Mouse (Mus musculus) megakaryocyte, adult 5-6 weeks (primary cell): ENCODE data around the gene Oasl1. TPM values are rescaled to one million over a fixed set of nuclear protein-coding genes. Genes with fewer than 3 reads are reported as not detected.
A peak's percentile ranks its signal among the peaks of the same experiment; 100 is the strongest.
"Not testable (repeated sequence)": the region's sequence is repeated elsewhere in the genome, so short reads cannot be mapped to it uniquely, and the experiment has no call there.

Experiments
- ATAC-seq: 2 replicates; pipeline ENCODE4 v1.8.0; 2016; ENCODE audit warnings: mild to moderate bottlenecking, inconsistent platforms; ENCODE audit not compliant: poor library complexity, severe bottlenecking
- total RNA-seq, 2 experiments: library from RNA; stranded (forward) in 1 of 2; stranded (reverse) in 1 of 2; fragments of 153-499, 151-499 nt in 1 of 2; fragments of 221-1000, 200-1000 nt in 1 of 2; gene quantifications; 2 replicates each; pipeline versions ENCODE4 v1.2.3 to v1.2.4; 2015 to 2017

Gene Oasl1
- total RNA-seq (2015) (4.3 and 9.3 TPM in 2 replicates), total RNA-seq (2017) (1.3 and 2.4 TPM in 2 replicates)

GRCm38 (mm10) chr5:114922998-114923473 is at the start of gene Oasl1:
Gene Oasl1 (plus strand): TSS chr5:114923240.
- ATAC-seq = peak; percentile 45

DNA sequence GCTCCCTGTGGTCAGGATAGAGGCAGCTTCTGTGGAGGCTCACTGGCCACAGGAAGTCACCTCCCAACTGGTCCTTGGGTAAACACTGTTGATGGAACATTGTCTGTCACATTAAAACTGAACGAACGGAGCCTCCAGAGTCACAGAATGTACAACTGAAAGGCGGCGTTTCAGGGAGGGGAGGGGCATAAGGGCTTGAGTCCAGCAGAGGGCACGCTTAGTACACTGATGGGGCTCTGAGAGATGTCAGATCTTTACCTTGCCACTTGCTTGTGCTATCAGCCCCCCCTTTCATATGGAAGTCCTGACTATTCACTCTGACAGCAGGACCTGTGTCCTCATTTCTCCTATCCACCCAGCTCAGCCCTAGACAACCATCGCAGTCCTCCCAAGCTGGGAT is 47.2 kb upstream of the Oasl1 start:
- peak; percentile 75 for ATAC-seq

GRCm38 (mm10) chr5:114876331-114876730 is 46.7 kb upstream of the Oasl1 start:
- ATAC-seq = no peak

- ATAC-seq = no peak
Observed at GRCm38 (mm10) chr5:114877487-114877886, 45.6 kb upstream of the Oasl1 start.

DNA sequence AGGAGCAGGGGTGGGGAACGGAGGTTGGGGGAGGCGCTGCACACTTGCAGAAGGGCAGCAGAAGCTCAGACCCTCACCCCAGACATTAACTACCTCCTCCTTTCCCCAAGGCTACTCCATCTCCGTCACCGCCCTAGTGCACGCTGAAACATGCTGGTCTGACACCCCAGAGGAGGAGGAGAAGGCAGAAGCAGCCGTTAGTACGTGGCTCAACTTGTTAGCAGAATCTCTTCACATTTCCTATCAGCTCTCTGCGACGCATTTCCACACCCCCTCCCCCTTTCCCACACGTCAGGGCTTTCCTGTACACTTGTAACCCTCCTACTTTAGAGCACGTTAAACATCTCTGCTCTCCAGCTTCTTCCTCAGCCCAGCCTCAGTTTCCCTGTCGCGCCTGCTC is 43.6 kb upstream of the Oasl1 start:
- no peak for ATAC-seq

- peak; percentile 53 for ATAC-seq
Observed at GRCm38 (mm10) chr5:114882319-114882718, 40.7 kb upstream of the Oasl1 start.

GRCm38 (mm10) chr5:114883022-114883421 is 40.0 kb upstream of the Oasl1 start:
- ATAC-seq = peak; percentile 96

DNA sequence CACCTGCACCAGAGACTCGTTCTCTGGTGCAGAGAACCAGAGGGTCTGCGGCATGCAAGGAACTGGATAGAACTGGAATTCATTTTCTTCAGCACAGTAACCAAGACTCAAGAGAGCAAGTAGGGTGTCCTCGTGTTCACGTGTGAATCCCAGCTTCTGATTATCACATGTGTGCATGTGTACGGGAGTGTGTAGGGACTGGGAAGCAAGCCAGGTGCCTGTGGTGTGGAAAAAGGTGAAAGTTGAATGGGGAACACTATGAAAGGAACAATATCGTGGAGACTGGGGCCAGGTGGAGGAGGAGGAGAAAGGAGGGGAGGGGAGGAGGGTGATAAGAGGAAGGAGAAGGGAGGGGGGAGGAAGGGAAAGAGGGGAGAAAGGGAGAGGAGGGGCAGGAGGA is 36.2 kb upstream of the Oasl1 start:
- ATAC-seq = no peak

DNA sequence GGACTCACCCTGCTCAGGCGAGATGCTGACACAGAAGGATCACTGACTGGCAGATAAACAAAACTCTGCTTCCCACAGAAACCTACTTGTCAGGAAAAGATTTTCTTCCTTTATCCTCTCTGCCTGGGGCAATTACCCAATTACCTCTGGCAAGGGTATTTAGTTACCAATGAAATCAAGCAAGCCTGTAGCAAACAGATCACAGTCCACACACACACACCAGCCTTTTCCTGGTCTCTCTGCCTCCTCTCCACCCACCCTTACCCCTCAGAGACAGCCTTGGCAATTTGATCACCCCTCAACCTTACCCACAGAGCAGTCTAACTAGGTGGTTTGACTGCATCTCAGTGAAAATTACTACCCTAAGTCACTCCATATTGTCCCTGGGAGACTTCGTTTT is 34.0 kb upstream of the Oasl1 start:
- no peak for ATAC-seq

GRCm38 (mm10) chr5:114895542-114895941 is 27.5 kb upstream of the Oasl1 start:
- no peak for ATAC-seq

DNA sequence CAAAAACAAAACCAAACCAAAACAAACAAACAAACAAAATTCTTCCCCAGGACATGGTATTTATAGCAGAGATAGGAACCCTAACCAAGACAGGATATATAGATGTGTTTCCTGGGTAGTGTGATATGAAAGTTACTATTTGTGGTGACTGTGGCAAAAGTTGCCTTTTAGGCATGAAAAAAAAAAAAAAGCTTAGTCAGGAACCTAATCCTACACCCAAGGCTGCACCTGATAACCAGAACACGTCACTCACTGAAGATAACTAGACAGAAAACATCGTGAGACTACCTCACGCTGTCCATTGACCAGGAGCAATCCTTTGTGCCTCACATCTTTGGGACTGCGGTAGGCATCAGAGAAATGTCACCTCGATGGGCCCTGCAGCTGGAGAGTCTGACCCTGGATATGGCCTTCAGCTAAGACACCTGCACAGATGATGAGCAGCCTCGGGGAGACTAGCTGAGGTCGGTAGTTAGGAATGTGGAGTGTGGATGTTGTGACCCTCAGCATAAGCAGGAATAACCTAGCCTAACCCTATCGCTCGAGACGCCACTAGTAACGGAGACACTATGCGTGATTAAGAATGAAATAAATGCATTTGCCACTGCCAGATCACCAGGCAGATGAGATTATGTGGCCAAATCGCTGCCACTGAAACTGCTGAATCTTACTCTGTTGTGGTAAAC is 26.2 kb upstream of the Oasl1 start, which contains the start of gene Oasl2:
TSS of gene Oasl2 (plus strand) at position 249 of the 686 bp plus-strand sequence.
- ATAC-seq = peak; percentile 35; the same call in 1 of the 2 replicates

GRCm38 (mm10) chr5:114897374-114897793 is 25.7 kb upstream of the Oasl1 start:
- ATAC-seq = peak; percentile 78

DNA sequence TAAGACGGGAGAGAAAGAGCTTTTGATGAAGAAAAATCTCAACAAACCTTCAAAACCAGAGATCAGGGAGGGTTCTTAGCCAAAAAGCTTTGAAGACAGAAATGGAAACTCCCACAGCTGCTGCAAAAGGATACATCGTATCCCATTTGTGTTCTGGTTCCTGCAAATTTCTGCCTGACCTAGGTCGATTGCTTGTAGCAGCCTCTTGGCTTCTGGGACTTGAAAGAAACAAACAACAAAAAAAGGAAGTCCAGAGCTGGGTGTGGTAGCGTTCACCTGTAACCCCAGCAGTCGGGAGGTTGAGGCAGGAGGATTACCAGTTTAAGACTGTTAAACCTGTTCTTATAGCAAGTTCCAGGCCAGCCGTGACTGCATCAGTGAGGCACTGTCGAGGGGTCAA is 24.2 kb upstream of the Oasl1 start:
- no peak for ATAC-seq

- ATAC-seq = peak; percentile 89
Observed at GRCm38 (mm10) chr5:114902413-114902812, 20.6 kb upstream of the Oasl1 start.

DNA sequence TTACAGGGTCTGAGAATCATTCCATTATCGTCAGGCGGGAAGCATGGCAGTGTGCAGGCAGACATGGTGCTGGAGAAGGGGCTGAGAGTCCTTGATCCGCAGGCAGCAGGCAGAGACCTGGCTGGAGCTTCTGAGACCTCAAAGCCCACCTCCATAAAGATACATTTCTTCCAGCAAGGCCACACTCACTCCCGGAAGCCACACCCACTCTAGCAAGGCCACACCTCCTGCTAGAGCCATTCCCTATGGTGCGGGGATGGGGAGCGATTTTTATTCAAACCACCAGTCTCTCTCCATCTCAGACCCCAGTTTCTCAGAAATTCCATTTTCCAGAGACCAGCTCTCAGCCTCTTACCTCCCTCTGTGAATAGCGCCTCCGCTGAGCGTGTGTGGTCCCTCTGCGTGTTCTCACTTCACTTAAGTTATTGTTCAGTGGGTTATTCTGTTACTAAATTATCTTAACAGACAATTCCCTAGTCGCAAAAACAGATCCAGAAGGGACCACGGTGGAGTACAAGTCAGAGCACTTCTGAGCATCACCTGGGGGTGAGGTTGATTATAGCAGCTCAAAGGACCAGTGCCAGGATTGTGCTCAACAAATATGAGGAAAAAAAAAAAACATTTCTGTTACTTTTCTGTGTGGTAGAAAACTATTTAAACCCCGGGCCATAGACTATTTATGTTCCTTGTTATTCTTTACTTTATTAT is 14.3 kb upstream of the Oasl1 start:
- ATAC-seq = no peak

- no peak for ATAC-seq
Observed at GRCm38 (mm10) chr5:114913686-114914085, 9.4 kb upstream of the Oasl1 start.

DNA sequence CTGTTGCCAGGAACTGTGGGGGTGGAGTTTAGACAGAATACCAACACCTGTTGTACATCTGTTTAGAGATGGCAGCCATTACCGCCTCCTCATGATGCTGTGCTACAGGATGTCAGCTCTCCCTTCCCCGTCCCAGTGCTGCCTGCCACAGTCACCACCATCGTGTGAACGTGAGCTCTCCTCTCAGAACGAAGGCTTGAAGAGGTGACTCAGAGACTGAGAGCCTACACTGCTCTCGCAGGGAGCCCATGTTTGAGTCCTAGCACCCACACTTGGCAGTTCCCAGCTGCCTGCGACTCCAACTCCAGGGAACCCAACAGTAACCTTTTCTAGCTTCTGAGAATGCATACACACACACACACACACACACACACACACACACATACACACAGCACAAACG is 8.2 kb upstream of the Oasl1 start:
- no peak for ATAC-seq

DNA sequence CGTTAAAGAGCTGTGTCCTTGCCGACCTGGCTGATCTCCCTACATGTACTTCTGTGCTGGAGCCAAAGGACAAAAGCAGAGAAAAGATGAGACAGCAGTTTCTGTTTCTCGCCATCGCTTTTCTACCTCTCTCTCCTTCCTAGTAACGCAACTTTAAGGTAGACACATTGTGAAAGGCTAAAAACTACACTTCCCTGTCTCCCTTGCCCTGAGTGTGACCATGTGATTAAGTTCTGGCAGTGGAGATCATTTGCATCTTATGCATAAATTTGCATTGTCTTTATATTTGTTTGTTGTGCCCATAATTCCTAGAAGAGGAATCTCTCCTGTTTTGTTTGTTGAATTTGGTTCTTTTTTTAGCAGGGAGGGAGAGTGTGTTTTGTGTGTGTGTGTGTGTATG is 7.2 kb upstream of the Oasl1 start:
- ATAC-seq = peak; percentile 70

DNA sequence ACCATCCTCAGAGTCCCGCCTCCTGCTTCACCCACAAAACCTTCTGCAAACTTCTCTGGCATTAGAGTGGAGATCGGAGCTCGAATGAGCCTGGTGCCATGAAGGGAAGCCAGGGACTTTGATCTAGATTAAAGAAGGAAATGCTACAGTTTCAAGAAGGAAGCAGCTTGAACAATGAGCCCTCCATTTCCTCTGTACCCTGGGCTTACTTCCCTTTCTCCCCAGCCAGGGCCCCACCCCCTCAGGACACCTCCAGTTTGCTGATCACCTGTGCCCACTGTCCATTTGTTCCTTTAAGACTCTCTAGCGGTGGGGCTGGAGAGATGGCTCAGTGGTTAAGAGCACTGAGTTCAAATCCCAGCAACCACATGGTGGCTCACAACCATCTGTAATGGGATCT is 6.3 kb upstream of the Oasl1 start:
- peak; percentile 78 for ATAC-seq

DNA sequence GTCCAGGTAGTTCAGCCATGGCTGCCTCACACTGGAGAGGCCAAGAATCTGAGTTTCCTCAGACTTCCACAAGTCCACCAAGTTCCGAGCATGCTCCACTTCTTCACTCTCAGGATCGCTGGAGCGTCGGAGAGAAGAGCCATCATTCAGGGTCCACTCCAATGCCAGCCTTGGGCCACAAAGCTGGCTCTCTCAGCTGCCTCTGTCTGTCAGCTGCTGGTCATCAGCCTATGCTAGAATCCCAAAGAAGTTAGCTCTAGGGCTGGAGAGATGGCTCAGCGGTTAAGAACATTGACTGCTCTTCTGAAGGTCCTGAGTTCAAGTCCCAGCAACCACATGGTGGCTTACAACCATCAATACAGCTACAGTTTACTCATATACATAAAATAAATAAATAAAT is 5.7 kb upstream of the Oasl1 start:
- ATAC-seq = not testable (repeated sequence)

- ATAC-seq = peak; percentile 87
Observed at GRCm38 (mm10) chr5:114921551-114922365, 1.3 kb upstream of the Oasl1 start.
